Mouse (Mus musculus): ENCODE measurements around the gene Gatad2a.

DNA sequence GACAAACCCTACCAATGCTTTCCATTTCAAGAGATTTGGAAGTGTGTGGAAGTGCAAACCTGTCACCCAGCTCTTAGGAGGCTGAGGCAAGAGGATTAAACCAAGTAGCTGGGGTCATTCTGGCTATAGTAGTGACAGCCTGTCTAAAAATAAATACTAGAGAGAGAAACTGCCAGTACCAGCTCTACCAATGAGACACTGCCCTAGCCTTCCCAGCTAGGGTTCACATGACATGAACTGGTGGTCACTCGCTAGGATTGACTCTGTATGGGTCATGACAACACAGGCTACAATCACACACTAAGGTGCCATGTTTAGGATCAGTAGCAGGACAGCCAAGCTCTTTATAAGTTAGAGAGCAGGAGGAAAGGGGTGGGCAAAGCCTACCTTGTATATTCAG lies 34.1 kb upstream of the Gatad2a start:
- TF ChIP-seq CTCF (IDR thresholded peaks at IDR 0.05; ENCODE audit: extremely low read depth, insufficient read depth, low read length): no peak
- no peak for TF ChIP-seq POLR2A (IDR thresholded peaks at IDR 0.05; ENCODE audit: extremely low read depth, insufficient read depth, low read length)

All from cortical plate, adult 2 months (tissue).